Mouse (Mus musculus) spleen, adult 10 weeks (tissue): ENCODE results near the gene Ppib. TPM values are rescaled to one million over a fixed set of nuclear protein-coding genes. Genes with fewer than 3 reads are reported as not detected.

ENCODE experiments used
- polyA plus RNA-seq: library from polyadenylated mRNA; stranded (reverse); fragments of 350-450 nt; fragmentation: Illumina TruSeq; extraction: RNeasy Lipid Tissue Mini Kit (QIAGEN cat#74804); gene quantifications from one replicate; pipeline ENCODE4 v1.2.3, GENCODE M21; 2015; ENCODE audit warnings: low replicate concordance; ENCODE audit not compliant: insufficient read depth

Gene Ppib
- 314 TPM for polyA plus RNA-seq

DNA sequence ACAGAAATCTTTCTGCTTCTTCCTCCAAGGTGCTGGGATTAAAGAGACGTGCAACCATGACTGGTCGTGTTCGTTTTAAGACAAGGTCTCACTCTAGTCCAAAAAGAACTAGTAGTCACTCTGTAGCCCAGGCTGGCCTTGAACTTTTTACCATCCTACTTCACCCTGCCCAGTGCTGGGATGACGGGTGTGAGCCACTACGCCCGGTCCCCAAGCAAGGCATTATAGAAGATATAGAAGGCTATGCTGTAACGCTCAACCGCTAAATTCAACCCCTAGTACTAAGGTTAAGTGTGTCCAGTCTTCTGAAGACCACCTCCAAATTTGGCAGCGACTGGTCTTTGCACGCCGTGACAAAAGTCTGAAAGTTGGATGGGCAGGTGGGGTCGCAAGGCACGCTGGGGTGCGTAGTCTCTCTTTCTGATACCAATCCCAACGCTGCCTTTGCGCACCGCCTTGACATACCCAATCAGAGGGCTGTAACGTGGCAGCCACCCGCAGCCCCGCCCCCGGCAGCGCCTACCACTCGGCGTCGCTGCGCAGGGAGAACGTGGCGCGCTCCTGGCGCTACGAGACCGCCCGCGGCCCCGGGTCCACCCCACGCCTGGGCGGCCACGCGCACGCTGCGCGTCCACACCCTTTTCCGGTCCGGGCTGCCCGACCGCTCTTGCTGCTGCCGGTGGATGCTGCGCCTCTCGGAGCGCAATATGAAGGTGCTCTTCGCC, at the start of gene Ppib:
Ppib (plus strand) TSS at position 640 of the 725 bp plus-strand sequence.

DNA sequence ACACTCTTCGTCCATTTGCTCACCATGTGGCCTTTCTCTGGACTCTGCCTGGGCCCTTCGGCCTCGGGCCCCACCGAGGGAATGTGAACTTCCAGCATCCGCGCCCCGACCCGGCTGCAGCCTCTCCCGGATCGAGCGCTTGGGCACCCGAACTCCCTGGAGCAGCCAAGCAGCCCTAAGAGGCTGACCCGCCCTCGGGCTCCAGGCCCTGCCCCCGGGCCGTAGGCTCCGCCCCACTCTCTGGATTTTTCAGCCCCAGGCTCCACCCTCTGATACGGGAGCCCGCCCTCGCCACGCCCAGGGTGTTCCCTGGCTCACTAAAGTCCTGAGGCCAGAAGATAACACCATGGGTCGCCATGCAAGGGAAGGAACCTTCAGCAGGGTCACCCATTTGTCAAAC, 9.6 kb downstream of the Ppib start, which contains the start of gene Snx22:
Snx22 (minus strand) TSS at position 137 of the 400 bp plus-strand sequence.

Other genes starting within 250 kb of the Ppib start
- 9.8 TPM for gene Zfp609, start 232.7 kb upstream of the Ppib start, polyA plus RNA-seq
- gene Pclaf, start 170.0 kb upstream of the Ppib start, polyA plus RNA-seq = 38.2 TPM
- 43.0 TPM for gene Trip4, start 151.4 kb upstream of the Ppib start, polyA plus RNA-seq
- 29.8 TPM for gene Csnk1g1, start 151.3 kb upstream of the Ppib start, polyA plus RNA-seq
- gene Snx22, start 9.5 kb downstream of the Ppib start, polyA plus RNA-seq = 13.9 TPM
- gene Snx1, start 66.4 kb downstream of the Ppib start, polyA plus RNA-seq = 123 TPM
- 101 TPM for gene Ciao2a, start 66.4 kb downstream of the Ppib start, polyA plus RNA-seq
- 14.5 TPM for gene Dapk2, start 98.0 kb downstream of the Ppib start, polyA plus RNA-seq